Mouse (Mus musculus) kidney, embryonic 14.5 days (tissue): ENCODE results near the gene Birc5. TPM values are rescaled to one million over a fixed set of nuclear protein-coding genes. Genes with fewer than 3 reads are reported as not detected.

Experiments
- ATAC-seq: fragments of 200-750 bp; cut with Nextera tagmentation; 2 replicates; pipeline ENCODE4 v1.8.0; 2017; ENCODE audit warnings: moderate number of reproducible peaks, mild to moderate bottlenecking, moderate TSS enrichment, moderate library complexity; ENCODE audit not compliant: low FRiP score, low TSS enrichment
- H3K27ac ChIP-seq: fragments of 300-500 bp; sonication (generic); 2 replicates; pipeline ENCODE4 v1.5.1; 2014; ENCODE audit warnings: low read depth, mild to moderate bottlenecking, low read length, moderate library complexity, mixed read lengths
- H3K27me3 ChIP-seq: fragments of 300-500 bp; sonication (generic); 2 replicates; pipeline ENCODE4 v1.6.1; 2014; ENCODE audit warnings: mild to moderate bottlenecking, low read length; ENCODE audit not compliant: control insufficient read depth, insufficient read depth
- H3K36me3 ChIP-seq: fragments of 300-500 bp; sonication (generic); 2 replicates; pipeline ENCODE4 v1.6.1; 2014; ENCODE audit warnings: low read length, mixed read lengths; ENCODE audit not compliant: control insufficient read depth, insufficient read depth
- H3K4me1 ChIP-seq: fragments of 300-500 bp; sonication (generic); 2 replicates; pipeline ENCODE4 v1.6.1; 2014; ENCODE audit warnings: low read length, mixed read lengths; ENCODE audit not compliant: control insufficient read depth, insufficient read depth
- H3K4me2 ChIP-seq: fragments of 300-500 bp; sonication (generic); replicated peaks from 2 replicates; pipeline ENCODE4 v1.6.1; 2014; ENCODE audit warnings: low read depth, mild to moderate bottlenecking, low read length
- H3K4me3 ChIP-seq: fragments of 300-500 bp; sonication (generic); 2 replicates; pipeline ENCODE4 v1.5.1; 2014; ENCODE audit warnings: mild to moderate bottlenecking, low read length
- H3K9ac ChIP-seq: fragments of 300-500 bp; sonication (generic); 2 replicates; pipeline ENCODE4 v1.6.1; 2014; ENCODE audit warnings: low read depth, mild to moderate bottlenecking, low read length, moderate library complexity
- H3K9me3 ChIP-seq: fragments of 300-500 bp; sonication (generic); 2 replicates; pipeline ENCODE4 v1.6.1; 2016; ENCODE audit warnings: low read length; ENCODE audit not compliant: control insufficient read depth
- WGBS: fragments of 180-500 bp; shearing (Covaris S2); extraction: QIAGEN DNeasy Blood & Tissue Kit; methylation state at CpG from one replicate; pipeline ENCODE4 v1.1.7; 2014; 5-methylcytosine and 5-hydroxymethylcytosine counted together
- polyA plus RNA-seq: library from polyadenylated mRNA; unstranded; fragments of >200 nt; fragmentation: Nextera tagmentation; extraction: Ambion mirVana; gene quantifications from 2 replicates; pipeline ENCODE4 v1.2.1, GENCODE M21; 2014

Gene Birc5
- polyA plus RNA-seq, 1 experiment from 2014 or later: 350 TPM

GRCm38 (mm10) chr11:117871911-117872584 is 23.0 kb downstream of the Birc5 start:
- no peak for ATAC-seq
- Histone ChIP-seq H3K27ac (no peak overlapping the region), H3K4me1 (no peaks in the 10 kb centered on the region), H3K4me3 (no peak overlapping the region), H3K9ac (no peak overlapping the region), H3K36me3 (no peaks in the 10 kb centered on the region), H3K4me2 (no peak overlapping the region), H3K27me3 (no peaks in the 10 kb centered on the region), H3K9me3 (no peaks in the 10 kb centered on the region)
- 63% methylated on average over 12 of the region's 12 CpGs for WGBS

GRCm38 (mm10) chr11:117872861-117873608 is 24.0 kb downstream of the Birc5 start, which contains the start of gene Tha1:
TSS of gene Tha1 (minus strand) at chr11:117873481.
- Histone ChIP-seq H3K4me1 (peaks cover 3% of the 10 kb centered on the region), H3K4me2 (peak within 1 kb of the TSS; percentile 97), H3K36me3 (no peaks in the 10 kb centered on the region), H3K9ac (peak within 1 kb of the TSS; percentile 54), H3K4me3 (peak within 1 kb of the TSS; percentile 58), H3K9me3 (no peaks in the 10 kb centered on the region), H3K27me3 (no peaks in the 10 kb centered on the region), H3K27ac (no peak within 1 kb of the TSS)
- 1% methylated on average over 51 of the region's 51 CpGs for WGBS
- ATAC-seq: peak; percentile 83

- Histone ChIP-seq H3K4me1 (peaks cover 15% of the 10 kb centered on the region), H3K36me3 (no peaks in the 10 kb centered on the region), H3K4me3 (no peak overlapping the region), H3K4me2 (no peak overlapping the region), H3K27me3 (no peaks in the 10 kb centered on the region), H3K9me3 (no peaks in the 10 kb centered on the region), H3K27ac (no peak overlapping the region), H3K9ac (no peak overlapping the region)
- WGBS: 64% methylated on average over 4 of the region's 4 CpGs
- no peak for ATAC-seq
These were observed 25.4 kb downstream of the Birc5 start for GRCm38 (mm10) chr11:117874419-117874818.

- no peak overlapping the region for H3K9ac ChIP-seq
- no peaks in the 10 kb centered on the region for H3K9me3 ChIP-seq
- H3K4me1 ChIP-seq: peaks cover 22% of the 10 kb centered on the region
- H3K27ac ChIP-seq: no peak overlapping the region
- H3K36me3 ChIP-seq: no peaks in the 10 kb centered on the region
- no peak overlapping the region for H3K4me2 ChIP-seq
- WGBS: 40% methylated on average over 6 of the region's 6 CpGs
- H3K27me3 ChIP-seq: no peaks in the 10 kb centered on the region
- ATAC-seq: no peak
- no peak overlapping the region for H3K4me3 ChIP-seq
These were observed 26.6 kb downstream of the Birc5 start for GRCm38 (mm10) chr11:117875681-117876080.

GRCm38 (mm10) chr11:117877917-117878745 is 29.1 kb downstream of the Birc5 start:
- Histone ChIP-seq H3K27ac (peak overlapping the region; percentile 48; the same call in 1 of the 2 replicates), H3K4me3 (no peak overlapping the region), H3K4me1 (peaks cover 43% of the 10 kb centered on the region), H3K27me3 (no peaks in the 10 kb centered on the region), H3K9me3 (no peaks in the 10 kb centered on the region), H3K9ac (0 out of 2 replicates have a peak overlapping the region, but pooled peaks have one; percentile 18), H3K4me2 (no peak overlapping the region; the same call in 1 of the 2 replicates), H3K36me3 (no peaks in the 10 kb centered on the region)
- WGBS: 24% methylated on average over 13 of the region's 13 CpGs
- peak; percentile 25 for ATAC-seq

- no peaks in the 10 kb centered on the region for H3K27me3 ChIP-seq
- ATAC-seq: no peak
- H3K9ac ChIP-seq: no peak overlapping the region
- no peak overlapping the region for H3K4me2 ChIP-seq
- H3K27ac ChIP-seq: peak overlapping the region; percentile 48; the same call in 1 of the 2 replicates
- 31% methylated on average over 8 of the region's 8 CpGs for WGBS
- H3K36me3 ChIP-seq: no peaks in the 10 kb centered on the region
- no peak overlapping the region for H3K4me3 ChIP-seq
- H3K9me3 ChIP-seq: no peaks in the 10 kb centered on the region
- peaks cover 43% of the 10 kb centered on the region for H3K4me1 ChIP-seq
These were observed 29.8 kb downstream of the Birc5 start for GRCm38 (mm10) chr11:117878892-117879291.

GRCm38 (mm10) chr11:117879676-117880075 is 30.6 kb downstream of the Birc5 start:
- H3K9ac ChIP-seq: no peak overlapping the region
- H3K4me3 ChIP-seq: no peak overlapping the region
- H3K4me1 ChIP-seq: peaks cover 43% of the 10 kb centered on the region
- no peak overlapping the region for H3K27ac ChIP-seq
- H3K9me3 ChIP-seq: no peaks in the 10 kb centered on the region
- no peak for ATAC-seq
- no peaks in the 10 kb centered on the region for H3K27me3 ChIP-seq
- 76% methylated on average over 6 of the region's 6 CpGs for WGBS
- no peaks in the 10 kb centered on the region for H3K36me3 ChIP-seq
- no peak overlapping the region for H3K4me2 ChIP-seq

GRCm38 (mm10) chr11:117880336-117880976 is 31.4 kb downstream of the Birc5 start:
- no peak for ATAC-seq
- Histone ChIP-seq H3K36me3 (no peaks in the 10 kb centered on the region), H3K9ac (no peak overlapping the region), H3K4me1 (peaks cover 43% of the 10 kb centered on the region), H3K27ac (no peak overlapping the region), H3K4me2 (no peak overlapping the region), H3K4me3 (no peak overlapping the region), H3K27me3 (no peaks in the 10 kb centered on the region), H3K9me3 (no peaks in the 10 kb centered on the region)
- WGBS: 85% methylated on average over 9 of the region's 9 CpGs
